Mouse (Mus musculus): ENCODE measurements at regions not wholly inside any gene's neighbourhood (a gene's known extent, or its start where the extent isn't known, plus 50 kb on each side); places are given as distances from the start of the nearest gene placed in this dataset.

GRCm38 (mm10) chr1:183619451-183620059 is 201.5 kb downstream of the Hhipl2 start:
- no peak for ATAC-seq (replicated peaks; ENCODE audit: poor library complexity, severe bottlenecking)

GRCm38 (mm10) chr1:183622341-183622740 is 204.3 kb downstream of the Hhipl2 start:
- ATAC-seq (replicated peaks; ENCODE audit: poor library complexity, severe bottlenecking), result no peak

GRCm38 (mm10) chr1:183624266-183624665 is 206.3 kb downstream of the Hhipl2 start:
- ATAC-seq (replicated peaks; ENCODE audit: poor library complexity, severe bottlenecking), result no peak

- ATAC-seq (replicated peaks; ENCODE audit: poor library complexity, severe bottlenecking), result no peak
These were observed 215.8 kb downstream of the Hhipl2 start for GRCm38 (mm10) chr1:183633810-183634209.

- ATAC-seq (replicated peaks; ENCODE audit: poor library complexity, severe bottlenecking), result no peak
These were observed 216.8 kb downstream of the Hhipl2 start for GRCm38 (mm10) chr1:183634836-183635235.

GRCm38 (mm10) chr1:183637214-183637613 is 219.2 kb downstream of the Hhipl2 start:
- no peak for ATAC-seq (replicated peaks; ENCODE audit: poor library complexity, severe bottlenecking)

- no peak for ATAC-seq (replicated peaks; ENCODE audit: poor library complexity, severe bottlenecking)
These were observed 221.3 kb downstream of the Hhipl2 start for GRCm38 (mm10) chr1:183639332-183639731.

GRCm38 (mm10) chr1:183640568-183640967 is 222.6 kb downstream of the Hhipl2 start:
- ATAC-seq (replicated peaks; ENCODE audit: poor library complexity, severe bottlenecking), result no peak

- ATAC-seq (replicated peaks; ENCODE audit: poor library complexity, severe bottlenecking), result no peak
These were observed 226.0 kb downstream of the Hhipl2 start for GRCm38 (mm10) chr1:183644001-183644400.

- no peak for ATAC-seq (replicated peaks; ENCODE audit: poor library complexity, severe bottlenecking)
These were observed 235.9 kb downstream of the Hhipl2 start for GRCm38 (mm10) chr1:183653878-183654277.

GRCm38 (mm10) chr1:183657043-183657442 is 239.0 kb downstream of the Hhipl2 start:
- peak; percentile 73 for ATAC-seq (replicated peaks; ENCODE audit: poor library complexity, severe bottlenecking)

GRCm38 (mm10) chr1:183660541-183660940 is 242.5 kb downstream of the Hhipl2 start:
- no peak for ATAC-seq (replicated peaks; ENCODE audit: poor library complexity, severe bottlenecking)

- ATAC-seq (replicated peaks; ENCODE audit: poor library complexity, severe bottlenecking), result no peak
These were observed 244.5 kb downstream of the Hhipl2 start for GRCm38 (mm10) chr1:183662369-183663043.

- ATAC-seq (replicated peaks; ENCODE audit: poor library complexity, severe bottlenecking), result no peak
These were observed 251.3 kb downstream of the Hhipl2 start for GRCm38 (mm10) chr1:183669271-183669670.

GRCm38 (mm10) chr1:183669674-183670073 is 251.7 kb downstream of the Hhipl2 start:
- ATAC-seq (replicated peaks; ENCODE audit: poor library complexity, severe bottlenecking), result peak; percentile 93

- ATAC-seq (replicated peaks; ENCODE audit: poor library complexity, severe bottlenecking), result no peak
These were observed 252.5 kb downstream of the Hhipl2 start for GRCm38 (mm10) chr1:183670542-183670941.

- ATAC-seq (replicated peaks; ENCODE audit: poor library complexity, severe bottlenecking), result no peak
These were observed 253.5 kb downstream of the Hhipl2 start for GRCm38 (mm10) chr1:183671541-183671940.

GRCm38 (mm10) chr1:183672521-183672920 is 254.5 kb downstream of the Hhipl2 start:
- ATAC-seq (replicated peaks; ENCODE audit: poor library complexity, severe bottlenecking), result no peak

- ATAC-seq (replicated peaks; ENCODE audit: poor library complexity, severe bottlenecking), result no peak
These were observed 259.6 kb downstream of the Hhipl2 start for GRCm38 (mm10) chr1:183677585-183677984.

GRCm38 (mm10) chr1:183679949-183680348 is 261.9 kb downstream of the Hhipl2 start:
- no peak for ATAC-seq (replicated peaks; ENCODE audit: poor library complexity, severe bottlenecking)

GRCm38 (mm10) chr1:183686056-183686455 is 268.0 kb downstream of the Hhipl2 start:
- ATAC-seq (replicated peaks; ENCODE audit: poor library complexity, severe bottlenecking), result no peak

GRCm38 (mm10) chr1:183692756-183693155 is 274.7 kb downstream of the Hhipl2 start:
- ATAC-seq (replicated peaks; ENCODE audit: poor library complexity, severe bottlenecking), result no peak
